Mouse (Mus musculus) small intestine, adult 2 months (tissue): Measurements from ENCODE around the gene Atp8a2.

ENCODE experiments used
- CTCF ChIP-seq: fragments of 200-500 bp; IDR thresholded peaks from 2 replicates; pipeline ENCODE4 v1.5.1; 2012; ENCODE audit warnings: low read depth, mild to moderate bottlenecking, control low read depth, inconsistent platforms, low read length, moderate library complexity, mixed read lengths; ENCODE audit not compliant: insufficient replicate concordance, insufficient read length; ENCODE audit errors: extremely low read depth
- POLR2A ChIP-seq: fragments of 200-500 bp; IDR thresholded peaks from 2 replicates; pipeline ENCODE4 v1.6.1; 2012; ENCODE audit warnings: low read depth, mild to moderate bottlenecking, control low read depth, inconsistent platforms, low read length, moderate library complexity

DNA sequence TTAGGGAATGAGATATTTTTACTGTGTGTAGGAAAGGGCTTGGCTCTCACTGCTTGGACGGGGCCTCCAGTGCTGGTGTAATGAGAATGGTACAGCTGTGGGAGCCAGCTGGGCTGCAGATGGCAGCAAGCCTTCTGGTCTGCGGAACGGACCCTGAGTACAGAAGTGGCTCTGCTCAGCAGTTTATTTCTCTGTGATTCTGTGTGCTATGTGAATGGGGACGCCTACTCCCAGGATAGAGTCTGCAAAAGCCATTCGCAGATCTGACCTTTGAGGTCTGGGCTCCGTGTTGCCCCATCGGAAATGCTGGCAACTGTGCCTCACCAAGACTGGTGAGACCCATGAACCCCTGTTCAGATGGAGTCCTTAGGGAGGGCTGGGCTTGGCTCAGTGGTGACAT is 569.2 kb downstream of the Atp8a2 start:
- TF ChIP-seq CTCF, result no peak
- TF ChIP-seq POLR2A, result no peak
